Mouse (Mus musculus) urinary bladder, adult 2 months (tissue): ENCODE data around the gene Fgfr2. TPM values are rescaled to one million over a fixed set of nuclear protein-coding genes. Genes with fewer than 3 reads are reported as not detected.
"Not testable (repeated sequence)": the region's sequence is repeated elsewhere in the genome, so short reads cannot be mapped to it uniquely, and the experiment has no call there.

ENCODE experiments used
- DNase-seq: peaks from one replicate; pipeline ENCODE4 v3.0.0; 2022; ENCODE audit warnings: low spot score
- polyA plus RNA-seq: library from polyadenylated mRNA; depleted of rRNA; stranded (reverse); fragments of >200 nt; gene quantifications from 2 replicates; pipeline ENCODE4 v1.2.3, GENCODE M21; 2012

The Fgfr2 gene
- polyA plus RNA-seq, 1 experiment, result 80.2 TPM

- no peak for DNase-seq
Measured at GRCm38 (mm10) chr7:130613973-130614372, 2509.2 kb downstream of the Fgfr2 start.

DNA sequence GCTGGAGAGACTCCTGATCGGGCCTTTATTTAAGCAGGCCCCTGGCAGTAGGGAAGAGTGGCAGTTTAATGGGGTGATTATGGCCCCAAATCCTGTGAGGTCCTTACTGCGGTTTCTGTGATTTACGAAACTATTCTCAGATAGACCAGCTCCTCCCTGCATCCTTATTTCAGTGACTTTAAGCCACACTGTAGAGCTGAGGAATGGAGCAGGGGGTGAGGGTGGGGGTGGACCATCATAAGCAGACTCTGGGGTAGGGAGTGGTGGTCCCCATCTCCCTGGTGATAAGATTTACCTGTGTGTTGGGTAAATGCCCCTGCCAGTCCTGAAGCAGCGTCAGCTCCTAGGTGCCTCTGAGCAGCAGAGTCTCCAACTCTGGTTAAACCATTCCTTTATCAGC is 2516.2 kb downstream of the Fgfr2 start:
- DNase-seq, result no peak

- no peak for DNase-seq
Measured at GRCm38 (mm10) chr7:130605111-130605510, 2518.0 kb downstream of the Fgfr2 start.

GRCm38 (mm10) chr7:130604390-130604789 is 2518.8 kb downstream of the Fgfr2 start:
- no peak for DNase-seq

DNA sequence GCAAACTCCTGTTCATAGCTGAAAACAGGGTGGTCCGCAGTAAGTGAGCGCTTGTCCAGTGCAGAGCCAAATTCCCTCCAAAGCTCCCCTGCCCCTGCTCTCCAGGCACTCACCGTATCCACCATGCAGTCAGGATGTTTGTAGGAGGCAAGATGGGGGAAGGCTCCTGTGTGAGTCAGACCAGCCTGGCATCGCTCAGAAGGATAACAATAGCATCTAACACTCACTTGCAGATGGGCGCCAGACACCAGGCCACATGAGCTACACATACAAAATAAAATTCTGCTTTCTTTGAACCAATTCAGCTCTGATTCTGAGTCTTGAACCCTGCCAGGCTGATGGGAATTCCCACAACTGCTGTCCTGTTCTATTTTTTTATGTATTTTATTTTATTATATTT is 2519.6 kb downstream of the Fgfr2 start:
- no peak for DNase-seq

GRCm38 (mm10) chr7:130602804-130603203 is 2520.3 kb downstream of the Fgfr2 start:
- no peak for DNase-seq

- DNase-seq, result no peak
Measured at GRCm38 (mm10) chr7:130600546-130600945, 2522.6 kb downstream of the Fgfr2 start.

DNA sequence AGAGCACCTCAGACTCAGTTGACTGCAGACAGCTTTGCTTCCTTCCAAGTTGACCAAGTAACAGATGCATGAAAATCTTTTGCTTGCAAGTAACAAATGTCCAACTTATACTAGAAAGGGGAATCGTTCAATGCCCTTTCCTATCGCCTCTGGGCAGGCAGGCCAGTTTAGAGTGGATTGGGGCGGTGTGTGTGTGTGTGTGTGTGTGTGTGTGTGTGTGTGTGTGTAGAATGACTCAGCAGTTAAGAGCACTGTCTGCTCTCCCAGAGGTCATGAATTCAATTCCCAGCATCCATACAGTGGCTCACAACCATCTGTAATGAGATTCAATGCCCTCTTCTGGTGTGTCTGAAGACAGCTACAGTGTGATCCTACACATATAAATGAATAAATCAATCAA is 2523.1 kb downstream of the Fgfr2 start:
- DNase-seq, result no peak

DNA sequence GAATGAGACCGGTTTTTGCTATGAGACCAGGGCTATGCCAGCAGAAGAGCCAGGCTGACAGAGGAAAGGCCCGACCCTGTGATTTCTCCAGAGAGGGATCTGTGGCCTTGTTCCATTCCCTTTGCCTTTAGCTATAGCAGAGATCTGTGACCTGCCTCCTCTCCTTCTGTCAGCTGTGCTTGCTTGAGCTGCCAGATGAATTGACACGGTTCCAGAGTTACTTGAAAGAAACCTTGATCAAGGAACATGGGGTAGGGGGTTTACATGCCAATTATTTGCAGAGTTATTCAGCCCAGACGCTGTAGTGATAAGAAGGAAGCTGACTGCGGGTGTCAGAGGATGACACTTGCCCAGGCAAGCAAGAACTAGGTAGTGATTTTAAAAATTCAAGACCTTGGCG is 2525.6 kb downstream of the Fgfr2 start:
- DNase-seq, result no peak

- DNase-seq, result not testable (repeated sequence)
Measured at GRCm38 (mm10) chr7:130596079-130596855, 2526.9 kb downstream of the Fgfr2 start.

GRCm38 (mm10) chr7:130593375-130594239 is 2529.5 kb downstream of the Fgfr2 start:
- DNase-seq, result not testable (repeated sequence)

GRCm38 (mm10) chr7:130592975-130593374 is 2530.2 kb downstream of the Fgfr2 start:
- not testable (repeated sequence) for DNase-seq

DNA sequence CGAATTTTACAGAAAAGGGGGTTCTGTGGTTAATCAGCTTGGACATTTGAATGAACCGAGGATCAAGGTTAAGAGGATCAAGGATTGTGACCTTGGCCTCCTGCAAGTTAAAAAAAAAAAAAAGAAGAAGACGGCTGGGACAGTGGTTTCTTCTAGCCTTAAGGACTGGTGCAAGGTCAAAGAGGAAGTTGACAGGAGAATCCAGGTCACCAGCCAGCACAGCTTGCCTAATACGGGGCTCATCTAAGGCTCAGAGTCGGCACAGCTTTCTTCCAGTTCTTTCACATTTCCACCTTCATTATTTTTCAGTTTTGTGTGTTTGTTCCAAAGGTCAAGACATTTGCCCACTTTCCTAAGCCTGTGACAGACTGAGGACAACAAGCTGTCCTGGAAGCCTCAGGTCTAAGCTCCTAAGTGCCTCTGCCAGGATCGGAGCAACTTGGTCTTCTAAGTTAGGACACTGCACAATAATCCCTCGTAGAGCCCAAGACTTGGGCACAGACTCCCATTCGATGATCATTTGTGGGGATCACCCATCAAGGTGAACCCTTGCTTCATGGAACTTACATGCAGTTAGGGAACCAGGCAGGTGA is 2532.2 kb downstream of the Fgfr2 start:
- no peak for DNase-seq

GRCm38 (mm10) chr7:130590081-130590828 is 2532.9 kb downstream of the Fgfr2 start:
- DNase-seq, result no peak

GRCm38 (mm10) chr7:130586521-130587072 is 2536.6 kb downstream of the Fgfr2 start:
- DNase-seq, result no peak

- no peak for DNase-seq
Measured at GRCm38 (mm10) chr7:130578607-130579006, 2544.5 kb downstream of the Fgfr2 start.

DNA sequence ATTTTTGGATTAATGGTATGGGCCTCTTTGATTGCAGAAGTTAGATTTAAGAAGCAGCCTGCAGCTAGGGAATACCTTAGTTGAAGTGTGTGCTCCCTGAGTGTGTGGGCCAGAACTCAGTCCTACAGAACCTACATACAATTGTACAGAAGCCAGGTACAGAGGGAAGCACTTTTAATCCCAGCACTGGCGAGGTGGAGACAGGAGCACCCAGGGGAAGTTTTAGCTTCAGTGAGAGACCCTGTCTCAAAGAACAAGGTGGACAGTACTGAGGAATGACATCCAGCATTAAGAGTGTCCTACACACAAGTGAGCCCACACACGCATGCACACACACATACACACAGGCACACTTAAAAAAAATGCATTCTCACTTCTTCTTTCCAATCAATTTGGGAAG is 2545.1 kb downstream of the Fgfr2 start:
- DNase-seq, result no peak

GRCm38 (mm10) chr7:130577388-130578003 is 2545.7 kb downstream of the Fgfr2 start, which contains the start of gene Tacc2:
Tacc2 (plus strand) TSS chr7:130577438.
- DNase-seq, result no peak

DNA sequence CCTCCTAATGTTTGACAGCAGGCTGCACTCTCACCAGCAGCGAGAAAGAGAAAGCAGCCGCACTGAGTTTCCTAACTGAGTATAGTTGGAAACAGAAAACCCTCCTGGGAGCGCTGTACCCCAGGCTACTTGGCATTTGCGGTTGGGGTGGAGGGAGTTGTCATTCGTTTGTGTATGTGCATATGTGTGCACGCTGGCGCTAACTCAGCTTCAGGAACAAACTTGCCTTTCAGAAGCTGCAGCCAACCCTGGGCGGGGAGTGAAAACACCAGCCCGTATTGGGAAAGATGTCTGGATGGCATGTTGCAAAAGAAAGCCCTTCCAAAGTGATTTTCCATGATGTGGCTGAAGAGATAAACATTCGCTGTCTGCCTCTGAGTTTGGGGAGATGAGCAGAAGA is 2546.2 kb downstream of the Fgfr2 start:
- DNase-seq, result no peak

DNA sequence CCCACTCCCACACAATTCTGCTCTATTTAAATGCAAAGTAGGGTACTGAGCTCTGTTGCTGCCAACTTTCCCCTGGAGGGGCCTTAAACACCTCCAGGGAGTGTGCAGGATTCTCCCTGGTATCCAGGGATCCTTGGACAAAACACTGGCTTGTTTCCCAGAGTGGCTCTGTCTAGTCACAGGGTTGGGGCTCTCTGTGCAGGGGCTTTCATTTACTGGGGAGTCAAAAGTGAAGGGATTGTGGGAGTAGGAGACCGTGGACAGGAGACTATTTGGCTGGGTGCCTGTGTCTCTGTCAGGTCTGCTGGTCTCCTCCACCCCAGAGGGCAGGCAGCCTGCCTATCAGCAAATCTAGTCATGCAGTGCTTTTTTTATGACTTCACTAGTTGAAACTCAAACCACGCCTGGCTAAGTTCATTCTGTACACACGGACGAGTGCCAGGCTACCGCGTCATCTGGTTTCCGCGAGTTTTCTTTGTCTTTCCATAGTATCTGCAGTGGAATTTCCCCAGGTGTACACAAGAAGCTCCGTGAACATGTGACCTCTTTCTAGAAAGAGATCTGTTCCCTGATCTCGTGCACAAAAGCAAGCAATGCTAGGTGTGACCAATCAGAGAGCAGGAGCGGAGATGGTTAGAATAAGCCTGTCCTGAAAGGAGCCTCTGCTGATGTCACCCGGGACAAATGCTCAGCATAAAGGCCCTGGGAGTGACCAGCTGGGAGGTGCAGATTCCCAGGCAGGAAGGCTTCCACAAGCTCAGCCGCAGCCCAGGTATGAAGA is 2548.7 kb downstream of the Fgfr2 start:
- no peak for DNase-seq
